Comparison of ENCODE assay signal across 23 mouse cellular contexts in genomic region chr8:43931727-43932126, GRCm38 (mm10).
DNase-seq lines count a peak whose midpoint lies in the region; ATAC-seq and TF ChIP-seq lines count a peak whose summit lies in the region.
"Had no signal": no experiment of that assay in that cellular context is flagged by ENCODE, and none has a peak within 500 bp of the region (broad histone marks: within the 10 kb centered on the region; RNA-seq: fewer than 3 reads in every experiment).

No protein-coding gene starts in this region.

- no peaks in the 10 kb centered on the region for H3K9me3 ChIP-seq in heart, postnatal 0 days (replicated peaks; ENCODE audit: control insufficient read depth, low read length)
- no peaks in the 10 kb centered on the region for H3K9me3 ChIP-seq in lung, embryonic 14.5 days (ENCODE audit: low read depth, low read length)
- H3K9me3 ChIP-seq: heart, embryonic 13.5 days; midbrain, embryonic 15.5 days; neural tube, embryonic 13.5 days had no signal

- no peak overlapping the region for H3K9ac ChIP-seq in heart, postnatal 0 days (replicated peaks; ENCODE audit: low read depth, low read length)
- H3K9ac ChIP-seq in lung, embryonic 14.5 days: no peak overlapping the region
- H3K9ac ChIP-seq: heart, embryonic 13.5 days; hindbrain, embryonic 14.5 days; midbrain, embryonic 15.5 days; neural tube, embryonic 13.5 days had no signal

- H3K27me3 ChIP-seq in heart, postnatal 0 days (ENCODE audit: control insufficient read depth, insufficient read depth, low read length): no peaks in the 10 kb centered on the region
- H3K27me3 ChIP-seq in lung, embryonic 14.5 days (ENCODE audit: insufficient read depth, low read length): no peaks in the 10 kb centered on the region
- H3K27me3 ChIP-seq: CH12.LX; heart, embryonic 13.5 days; midbrain, embryonic 15.5 days; neural tube, embryonic 13.5 days had no signal

- TF ChIP-seq EP300 in heart, postnatal 0 days (IDR thresholded peaks at IDR 0.05; ENCODE audit: low read depth): no peak

- H3K4me3 ChIP-seq in heart, postnatal 0 days (ENCODE audit: low read depth, low read length): no peak overlapping the region
- H3K4me3 ChIP-seq in lung, embryonic 14.5 days (ENCODE audit: low read depth, low read length): no peak overlapping the region
- H3K4me3 ChIP-seq in lung, adult 2 months (replicated peaks; ENCODE audit: extremely low read depth, low read depth, low read length): no peak overlapping the region
- H3K4me3 ChIP-seq: heart, adult 2 months; heart, embryonic 13.5 days; midbrain, embryonic 15.5 days; myocyte; neural tube, embryonic 13.5 days had no signal

- no peak for DNase-seq in heart, postnatal 0 days (ENCODE audit: low spot score)
- no peak for DNase-seq in heart, postnatal 25 days (ENCODE audit: low spot score)
- peak; percentile 26 for DNase-seq in lung, embryonic 14.5 days
- DNase-seq in lung, adult 2 months: no peak
- DNase-seq in ES-CJ7 (ENCODE audit: low read depth, low spot score): peak; percentile 47
- peak; percentile 14 for DNase-seq in ZHBTc4 (ENCODE audit: low read depth, low spot score)
- no peak for DNase-seq in frontal cortex, postnatal 25 days (ENCODE audit: low spot score in 2 of 2)
- DNase-seq in spleen, postnatal 36 days (ENCODE audit: low spot score in 2 of 2): no peak
- DNase-seq: adrenal gland, postnatal 36 days; B cell, adult 2 months; cerebellum, adult 11-12 months; gastrocnemius, postnatal 36 days; heart, adult 2 months; heart, postnatal 36 days; kidney, adult 9 months; kidney, postnatal 36 days had no signal

- ATAC-seq in heart, postnatal 0 days (ENCODE audit: insufficient read depth, low read depth): no peak
- ATAC-seq in lung, embryonic 14.5 days (ENCODE audit: insufficient read depth): no peak
- ATAC-seq: forebrain, embryonic 16.5 days; midbrain, embryonic 15.5 days had no signal

- peak; percentile 4; the same call in 1 of the 2 replicates for TF ChIP-seq CTCF in heart, postnatal 0 days (IDR thresholded peaks at IDR 0.05; ENCODE audit: low read depth)
- TF ChIP-seq CTCF in lung, embryonic 14.5 days (IDR thresholded peaks at IDR 0.05; ENCODE audit: low read depth): no peak
- TF ChIP-seq CTCF in lung, adult 2 months (IDR thresholded peaks at IDR 0.05; ENCODE audit: insufficient read depth, low read length): no peak

- H3K4me2 ChIP-seq in heart, postnatal 0 days (ENCODE audit: low read depth, low read length): no peak overlapping the region
- H3K4me2 ChIP-seq in lung, embryonic 14.5 days: no peak overlapping the region
- H3K4me2 ChIP-seq: heart, embryonic 13.5 days; hindbrain, embryonic 14.5 days; midbrain, embryonic 15.5 days; neural tube, embryonic 13.5 days had no signal

- no peak overlapping the region for H3K27ac ChIP-seq in heart, postnatal 0 days (ENCODE audit: low read depth)
- no peak overlapping the region for H3K27ac ChIP-seq in lung, embryonic 14.5 days (ENCODE audit: low read depth)
- H3K27ac ChIP-seq: heart, adult 2 months; heart, embryonic 13.5 days; hindbrain, embryonic 14.5 days; midbrain, embryonic 15.5 days; neural tube, embryonic 13.5 days had no signal

- H3K4me1 ChIP-seq in heart, postnatal 0 days (ENCODE audit: control insufficient read depth, insufficient read depth): no peaks in the 10 kb centered on the region
- no peaks in the 10 kb centered on the region for H3K4me1 ChIP-seq in lung, embryonic 14.5 days (ENCODE audit: insufficient read depth)
- no peaks in the 10 kb centered on the region for H3K4me1 ChIP-seq in lung, adult 2 months (ENCODE audit: control insufficient read depth, insufficient read depth, low read length)
- H3K4me1 ChIP-seq: heart, embryonic 13.5 days; midbrain, embryonic 15.5 days; neural tube, embryonic 13.5 days had no signal

- H3K36me3 ChIP-seq in heart, postnatal 0 days (replicated peaks; ENCODE audit: control insufficient read depth, insufficient read depth, low read length): no peaks in the 10 kb centered on the region
- no peaks in the 10 kb centered on the region for H3K36me3 ChIP-seq in lung, embryonic 14.5 days (ENCODE audit: insufficient read depth)
- H3K36me3 ChIP-seq: heart, embryonic 13.5 days; midbrain, embryonic 15.5 days; neural tube, embryonic 13.5 days had no signal

- no peak for TF ChIP-seq POLR2A in lung, adult 2 months (IDR thresholded peaks at IDR 0.05; ENCODE audit: borderline replicate concordance, extremely low read depth, low read depth, low read length)

- intact Hi-C loops in heart, postnatal 25 days (cut with DNase I): no loop called here

Comparison
In these comparisons a context has a peak if more than half of its experiments do, and no peak if none do; other contexts are left out.
1. DNase-seq: peak in lung, embryonic 14.5 days (single experiment), ES-CJ7 (single experiment) and ZHBTc4 (single experiment); none in heart, postnatal 0 days (single experiment), heart, postnatal 25 days (single experiment), lung, adult 2 months (single experiment), frontal cortex, postnatal 25 days (0 of 2) and spleen, postnatal 36 days (0 of 2).